Mouse (Mus musculus): ENCODE results near the gene A730009L09Rik. TPM values are rescaled to one million over a fixed set of nuclear protein-coding genes. Genes with fewer than 3 reads are reported as not detected.

The A730009L09Rik gene
- polyA plus RNA-seq, 1 experiment = not detected

- TF ChIP-seq SRF (IDR thresholded peaks at IDR 0.05; ENCODE audit: control insufficient read depth, insufficient read length, low read depth) (no peak), MAX (IDR thresholded peaks at IDR 0.05; ENCODE audit: low read depth) (no peak), POLR2A (IDR thresholded peaks at IDR 0.05; ENCODE audit: insufficient read length, low read depth) (no peak), MYOD1 (IDR thresholded peaks at IDR 0.05; ENCODE audit: control insufficient read depth in 1 of 3, insufficient read length in 2 of 3, low read depth in 2 of 3) (no peak), TCF3 (IDR thresholded peaks at IDR 0.05; ENCODE audit: insufficient read length, low read depth) (no peak), MYOG (IDR thresholded peaks at IDR 0.05; ENCODE audit: control insufficient read depth in 1 of 3, insufficient read depth in 1 of 3, insufficient read length in 2 of 3, low read depth in 2 of 3) (no peak), REST (IDR thresholded peaks at IDR 0.05; ENCODE audit: insufficient read depth, insufficient read length) (no peak), CEBPB (IDR thresholded peaks at IDR 0.05; ENCODE audit: insufficient read depth, poor library complexity, severe bottlenecking) (no peak), E2F4 (IDR thresholded peaks at IDR 0.05; ENCODE audit: insufficient read depth) (no peak), TCF12 (IDR thresholded peaks at IDR 0.05; ENCODE audit: insufficient read depth, poor library complexity, severe bottlenecking) (no peak), POLR2AphosphoS2 (IDR thresholded peaks at IDR 0.05; ENCODE audit: insufficient read length, low read depth) (no peak), USF1 (IDR thresholded peaks at IDR 0.05; ENCODE audit: low read depth) (no peak)
- H3K79me2 ChIP-seq (ENCODE audit: control insufficient read depth, insufficient read depth) = no peaks in the 10 kb centered on the region
- H3ac ChIP-seq (ENCODE audit: control insufficient read depth, insufficient read length) = no peak overlapping the region
- no peak overlapping the region for H3K4me3 ChIP-seq
- no peaks in the 10 kb centered on the region for H3K27me3 ChIP-seq (ENCODE audit: control insufficient read depth, insufficient read depth, insufficient read length)
- H3K36me3 ChIP-seq (ENCODE audit: control insufficient read depth, insufficient read depth) = no peaks in the 10 kb centered on the region
- no peak overlapping the region for H3K4me2 ChIP-seq (ENCODE audit: low read depth)
Measured at GRCm38 (mm10) chr16:84485931-84486330, 29.0 kb upstream of the A730009L09Rik start.

DNA sequence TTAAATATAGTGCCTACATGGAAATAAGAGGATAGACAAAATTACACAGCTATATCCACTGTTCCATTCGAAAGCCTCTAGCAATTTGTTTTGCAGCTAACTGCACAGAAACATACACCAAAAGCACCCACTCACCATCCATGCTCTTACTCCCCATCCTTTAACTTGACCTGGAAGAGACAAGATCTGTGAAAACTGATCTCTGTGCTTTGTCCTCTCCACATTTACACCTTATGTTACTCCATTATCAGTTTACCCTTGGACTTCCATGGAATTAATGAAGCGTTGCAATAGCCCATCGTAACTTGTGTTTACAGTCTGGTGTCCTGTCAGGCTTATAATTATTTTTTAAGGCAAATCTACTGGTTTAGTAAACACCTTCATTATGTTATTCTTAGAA lies 20.1 kb upstream of the A730009L09Rik start:
- H3K36me3 ChIP-seq (ENCODE audit: control insufficient read depth, insufficient read depth) = no peaks in the 10 kb centered on the region
- no peaks in the 10 kb centered on the region for H3K79me2 ChIP-seq (ENCODE audit: control insufficient read depth, insufficient read depth)
- no peak overlapping the region for H3ac ChIP-seq (ENCODE audit: control insufficient read depth, insufficient read length)
- TF ChIP-seq MYOG (IDR thresholded peaks at IDR 0.05; ENCODE audit: control insufficient read depth in 1 of 3, insufficient read depth in 1 of 3, insufficient read length in 2 of 3, low read depth in 2 of 3) (no peak), SRF (IDR thresholded peaks at IDR 0.05; ENCODE audit: control insufficient read depth, insufficient read length, low read depth) (no peak), MYOD1 (IDR thresholded peaks at IDR 0.05; ENCODE audit: control insufficient read depth in 1 of 3, insufficient read length in 2 of 3, low read depth in 2 of 3) (no peak), TCF3 (IDR thresholded peaks at IDR 0.05; ENCODE audit: insufficient read length, low read depth) (no peak), REST (IDR thresholded peaks at IDR 0.05; ENCODE audit: insufficient read depth, insufficient read length) (no peak), E2F4 (IDR thresholded peaks at IDR 0.05; ENCODE audit: insufficient read depth) (no peak), USF1 (IDR thresholded peaks at IDR 0.05; ENCODE audit: low read depth) (no peak), POLR2A (IDR thresholded peaks at IDR 0.05; ENCODE audit: insufficient read length, low read depth) (no peak)
- no peaks in the 10 kb centered on the region for H3K27me3 ChIP-seq (ENCODE audit: control insufficient read depth, insufficient read depth, insufficient read length)
- no peak overlapping the region for H3K4me3 ChIP-seq
- no peak overlapping the region for H3K4me2 ChIP-seq (ENCODE audit: low read depth)

- no peaks in the 10 kb centered on the region for H3K36me3 ChIP-seq (ENCODE audit: control insufficient read depth, insufficient read depth)
- H3K27me3 ChIP-seq (ENCODE audit: control insufficient read depth, insufficient read depth, insufficient read length) = no peaks in the 10 kb centered on the region
- no peak overlapping the region for H3K4me3 ChIP-seq
- no peak overlapping the region for H3ac ChIP-seq (ENCODE audit: control insufficient read depth, insufficient read length)
- TF ChIP-seq MYOG (IDR thresholded peaks at IDR 0.05; ENCODE audit: control insufficient read depth in 1 of 3, insufficient read depth in 1 of 3, insufficient read length in 2 of 3, low read depth in 2 of 3) = no peak
- no peak for TF ChIP-seq E2F4 (IDR thresholded peaks at IDR 0.05; ENCODE audit: insufficient read depth)
- no peak for TF ChIP-seq CEBPB (IDR thresholded peaks at IDR 0.05; ENCODE audit: insufficient read depth, poor library complexity, severe bottlenecking)
- no peak for TF ChIP-seq USF1 (IDR thresholded peaks at IDR 0.05; ENCODE audit: low read depth)
- no peak for TF ChIP-seq MYOD1 (IDR thresholded peaks at IDR 0.05; ENCODE audit: control insufficient read depth in 1 of 3, insufficient read length in 2 of 3, low read depth in 2 of 3)
- no peak for TF ChIP-seq POLR2AphosphoS2 (IDR thresholded peaks at IDR 0.05; ENCODE audit: insufficient read length, low read depth)
- TF ChIP-seq TCF12 (IDR thresholded peaks at IDR 0.05; ENCODE audit: insufficient read depth, poor library complexity, severe bottlenecking) = no peak
- no peak for TF ChIP-seq POLR2A (IDR thresholded peaks at IDR 0.05; ENCODE audit: insufficient read length, low read depth)
- TF ChIP-seq REST (IDR thresholded peaks at IDR 0.05; ENCODE audit: insufficient read depth, insufficient read length) = no peak
- no peak for TF ChIP-seq MAX (IDR thresholded peaks at IDR 0.05; ENCODE audit: low read depth)
- no peak for TF ChIP-seq TCF3 (IDR thresholded peaks at IDR 0.05; ENCODE audit: insufficient read length, low read depth)
- no peak for TF ChIP-seq SRF (IDR thresholded peaks at IDR 0.05; ENCODE audit: control insufficient read depth, insufficient read length, low read depth)
- H3K4me2 ChIP-seq (ENCODE audit: low read depth) = no peak overlapping the region
- no peaks in the 10 kb centered on the region for H3K79me2 ChIP-seq (ENCODE audit: control insufficient read depth, insufficient read depth)
Measured at GRCm38 (mm10) chr16:84495438-84495837, 19.5 kb upstream of the A730009L09Rik start.

DNA sequence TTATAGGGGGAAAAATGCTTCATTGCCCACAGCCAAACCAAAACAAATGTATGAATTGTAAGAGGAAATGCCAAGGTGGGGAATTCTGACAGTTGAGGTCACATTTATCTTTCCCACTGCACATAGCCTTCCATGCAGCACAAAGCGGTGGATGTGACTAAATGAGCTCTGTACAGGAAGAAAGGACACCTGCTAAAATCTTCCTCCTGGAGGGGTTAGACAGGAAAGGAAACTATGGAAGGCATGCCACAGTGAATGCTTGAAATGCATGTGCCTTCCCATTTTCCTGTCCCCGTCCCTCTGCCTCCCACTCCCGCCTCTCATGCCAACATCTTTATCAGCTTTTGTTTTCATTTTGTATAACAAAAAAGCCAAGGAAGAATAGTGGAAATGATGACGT lies 7.2 kb upstream of the A730009L09Rik start:
- no peak overlapping the region for H3K4me2 ChIP-seq (ENCODE audit: low read depth)
- H3ac ChIP-seq (ENCODE audit: control insufficient read depth, insufficient read length) = no peak overlapping the region
- no peaks in the 10 kb centered on the region for H3K27me3 ChIP-seq (ENCODE audit: control insufficient read depth, insufficient read depth, insufficient read length)
- no peaks in the 10 kb centered on the region for H3K36me3 ChIP-seq (ENCODE audit: control insufficient read depth, insufficient read depth)
- H3K79me2 ChIP-seq (ENCODE audit: control insufficient read depth, insufficient read depth) = no peaks in the 10 kb centered on the region
- no peak overlapping the region for H3K4me3 ChIP-seq
- TF ChIP-seq POLR2A (IDR thresholded peaks at IDR 0.05; ENCODE audit: insufficient read length, low read depth) (no peak), MAX (IDR thresholded peaks at IDR 0.05; ENCODE audit: low read depth) (no peak), MYOD1 (IDR thresholded peaks at IDR 0.05; ENCODE audit: control insufficient read depth in 1 of 3, insufficient read length in 2 of 3, low read depth in 2 of 3) (no peak), SRF (IDR thresholded peaks at IDR 0.05; ENCODE audit: control insufficient read depth, insufficient read length, low read depth) (no peak), REST (IDR thresholded peaks at IDR 0.05; ENCODE audit: insufficient read depth, insufficient read length) (no peak), MYOG (IDR thresholded peaks at IDR 0.05; ENCODE audit: control insufficient read depth in 1 of 3, insufficient read depth in 1 of 3, insufficient read length in 2 of 3, low read depth in 2 of 3) (no peak), E2F4 (IDR thresholded peaks at IDR 0.05; ENCODE audit: insufficient read depth) (no peak), TCF12 (IDR thresholded peaks at IDR 0.05; ENCODE audit: insufficient read depth, poor library complexity, severe bottlenecking) (no peak), TCF3 (IDR thresholded peaks at IDR 0.05; ENCODE audit: insufficient read length, low read depth) (no peak), POLR2AphosphoS2 (IDR thresholded peaks at IDR 0.05; ENCODE audit: insufficient read length, low read depth) (no peak), USF1 (IDR thresholded peaks at IDR 0.05; ENCODE audit: low read depth) (no peak), CEBPB (IDR thresholded peaks at IDR 0.05; ENCODE audit: insufficient read depth, poor library complexity, severe bottlenecking) (no peak)
